Mouse (Mus musculus) hindbrain, embryonic 11.5 days (tissue): Measurements from ENCODE around the gene Obsl1. TPM values are rescaled to one million over a fixed set of nuclear protein-coding genes. Genes with fewer than 3 reads are reported as not detected.

Source experiments
- ATAC-seq: fragments of 200-750 bp; cut with Nextera tagmentation; 2 replicates; pipeline ENCODE4 v1.8.0; 2017; ENCODE audit warnings: mild to moderate bottlenecking, moderate TSS enrichment, moderate library complexity; ENCODE audit not compliant: low FRiP score
- DNase-seq: peaks from one replicate; pipeline ENCODE4 v3.0.0-alpha.2; 2015; ENCODE audit warnings: low spot score
- H3K27ac ChIP-seq: fragments of 300-500 bp; sonication (generic); 2 replicates; pipeline ENCODE4 v1.5.1; 2014; ENCODE audit warnings: mild to moderate bottlenecking, low read depth, low read length
- H3K27me3 ChIP-seq: fragments of 300-500 bp; sonication (generic); 2 replicates; pipeline ENCODE4 v1.6.1; 2014; ENCODE audit warnings: mild to moderate bottlenecking, low read length, moderate library complexity, mixed read lengths; ENCODE audit not compliant: control insufficient read depth, insufficient read depth
- H3K36me3 ChIP-seq: fragments of 300-500 bp; sonication (generic); 2 replicates; pipeline ENCODE4 v1.6.1; 2014; ENCODE audit warnings: mild to moderate bottlenecking, low read length, moderate library complexity, mixed read lengths; ENCODE audit not compliant: control insufficient read depth, insufficient read depth
- H3K4me1 ChIP-seq: fragments of 300-500 bp; sonication (generic); replicated peaks from 2 replicates; pipeline ENCODE4 v1.6.1; 2014; ENCODE audit warnings: low read length, mixed read lengths; ENCODE audit not compliant: control insufficient read depth, insufficient read depth
- H3K4me2 ChIP-seq: fragments of 300-500 bp; sonication (generic); replicated peaks from 2 replicates; pipeline ENCODE4 v1.6.1; 2014; ENCODE audit warnings: mild to moderate bottlenecking, low read depth, low read length
- H3K4me3 ChIP-seq: fragments of 300-500 bp; sonication (generic); 2 replicates; pipeline ENCODE4 v1.5.1; 2014; ENCODE audit warnings: low read depth, low read length
- H3K9ac ChIP-seq: fragments of 300-500 bp; sonication (generic); 2 replicates; pipeline ENCODE4 v1.6.1; 2014; ENCODE audit warnings: low read depth, low read length
- H3K9me3 ChIP-seq: fragments of 300-500 bp; sonication (generic); 2 replicates; pipeline ENCODE4 v1.6.1; 2016; ENCODE audit warnings: low read length; ENCODE audit not compliant: control insufficient read depth
- WGBS: fragments of 180-500 bp; shearing (Covaris S2); extraction: QIAGEN DNeasy Blood & Tissue Kit; methylation state at CpG from one replicate; pipeline ENCODE4 v1.1.7; 2014; 5-methylcytosine and 5-hydroxymethylcytosine counted together
- polyA plus RNA-seq: library from polyadenylated mRNA; unstranded; fragments of >200 nt; fragmentation: Nextera tagmentation; extraction: Ambion mirVana; gene quantifications from 2 replicates; pipeline ENCODE4 v1.2.1, GENCODE M21; 2014

The Obsl1 gene
- polyA plus RNA-seq, 1 experiment from 2014 or later = 34.0 TPM

DNA sequence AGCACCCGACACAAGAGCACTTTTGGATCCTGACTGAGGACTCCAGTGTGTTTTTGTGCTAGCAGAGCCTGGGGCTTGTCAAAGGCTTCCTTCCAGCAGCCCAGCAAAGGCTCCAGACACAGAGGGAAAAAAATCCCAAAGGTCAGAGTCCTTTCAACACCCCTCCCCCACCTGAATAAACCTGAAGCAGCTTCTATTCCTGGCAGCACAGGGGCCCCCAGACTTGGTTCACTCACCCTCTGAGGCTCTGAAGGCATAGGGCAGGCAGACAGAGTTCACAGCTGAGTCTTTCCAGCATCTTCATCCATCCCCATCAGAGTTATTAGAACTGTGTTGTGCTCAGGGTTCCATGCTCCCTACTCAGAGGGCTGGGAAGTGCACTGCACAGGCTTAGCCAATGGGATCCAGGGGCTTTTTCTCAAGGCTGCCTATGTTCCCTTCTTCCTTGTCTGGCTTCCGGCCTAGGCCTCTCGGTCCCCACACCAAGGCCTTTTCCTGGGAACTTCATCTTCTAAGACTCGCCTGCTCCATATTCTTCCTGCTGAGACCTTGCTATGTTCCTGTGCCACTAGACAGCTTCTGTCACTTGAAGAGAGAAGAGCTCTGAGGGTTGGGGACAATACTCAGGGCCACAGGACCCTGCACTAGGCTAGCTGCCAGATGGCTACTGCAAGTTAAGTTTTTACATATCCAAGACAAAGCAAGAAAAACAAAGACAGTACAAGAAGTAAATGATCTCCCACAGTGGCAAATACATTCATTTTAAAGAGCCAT, 5.4 kb upstream of the Obsl1 start:
- Histone ChIP-seq H3K27me3 (peaks cover 6% of the 10 kb centered on the region; the same call in 1 of the 2 replicates), H3K36me3 (no peaks in the 10 kb centered on the region), H3K9ac (no peak overlapping the region), H3K4me3 (no peak overlapping the region), H3K9me3 (no peaks in the 10 kb centered on the region), H3K4me2 (no peak overlapping the region), H3K27ac (no peak overlapping the region), H3K4me1 (no peaks in the 10 kb centered on the region)
- no peak for ATAC-seq
- 56% methylated on average over 4 of the region's 4 CpGs for WGBS
- no peak for DNase-seq

DNA sequence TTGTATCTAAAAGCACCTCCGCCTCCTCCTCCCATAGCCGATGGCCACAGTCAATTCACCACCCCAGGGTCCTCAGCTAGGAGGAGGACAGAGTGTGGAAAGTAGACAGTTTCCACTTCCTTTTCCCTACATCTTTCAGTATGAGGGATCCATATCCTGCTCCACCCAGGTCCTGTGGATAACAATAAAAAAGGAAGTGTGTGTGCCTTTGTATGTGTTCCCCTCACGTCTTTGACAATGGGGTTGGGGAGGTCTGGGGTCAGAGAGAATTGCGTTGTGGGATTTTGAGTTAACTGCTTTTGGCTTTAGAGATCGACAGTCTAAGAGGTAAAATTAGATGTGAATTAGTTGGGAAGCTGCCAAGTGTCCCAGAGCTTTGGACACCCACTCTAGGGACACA, 3.9 kb upstream of the Obsl1 start:
- Histone ChIP-seq H3K4me2 (no peak overlapping the region), H3K4me3 (no peak overlapping the region), H3K27me3 (peaks cover 7% of the 10 kb centered on the region), H3K9ac (no peak overlapping the region), H3K27ac (no peak overlapping the region), H3K4me1 (0 out of 2 replicates have a peak, but pooled peaks cover 2% of the 10 kb centered on the region), H3K9me3 (no peaks in the 10 kb centered on the region), H3K36me3 (no peaks in the 10 kb centered on the region)
- 83% methylated on average over 5 of the region's 5 CpGs for WGBS
- ATAC-seq (no peak), DNase-seq (no peak)

DNA sequence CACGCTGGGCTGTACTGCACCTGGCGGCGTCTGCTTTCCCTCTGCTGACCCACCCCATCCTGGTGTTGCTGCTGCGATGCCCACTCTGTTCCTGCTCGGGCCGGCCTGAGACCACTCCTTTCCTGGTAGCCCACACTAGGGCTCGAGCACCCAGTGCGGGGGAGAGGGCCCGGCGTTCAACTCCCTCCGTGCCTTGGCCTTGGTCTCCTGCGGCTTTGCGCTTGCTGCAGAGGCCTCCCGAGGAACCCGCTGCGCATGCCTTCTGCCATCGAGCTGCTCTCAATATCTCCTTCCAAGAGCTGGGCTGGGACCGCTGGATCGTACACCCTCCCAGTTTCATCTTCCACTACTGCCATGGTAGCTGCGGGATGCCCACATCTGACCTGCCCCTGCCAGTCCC, 3.3 kb upstream of the Obsl1 start:
- Histone ChIP-seq H3K4me3 (no peak overlapping the region), H3K27ac (no peak overlapping the region), H3K27me3 (peaks cover 10% of the 10 kb centered on the region), H3K4me2 (no peak overlapping the region), H3K9ac (no peak overlapping the region), H3K4me1 (0 out of 2 replicates have a peak, but pooled peaks cover 4% of the 10 kb centered on the region), H3K36me3 (no peaks in the 10 kb centered on the region), H3K9me3 (no peaks in the 10 kb centered on the region)
- DNase-seq = no peak
- 40% methylated on average over 20 of the region's 20 CpGs for WGBS
- no peak for ATAC-seq

DNA sequence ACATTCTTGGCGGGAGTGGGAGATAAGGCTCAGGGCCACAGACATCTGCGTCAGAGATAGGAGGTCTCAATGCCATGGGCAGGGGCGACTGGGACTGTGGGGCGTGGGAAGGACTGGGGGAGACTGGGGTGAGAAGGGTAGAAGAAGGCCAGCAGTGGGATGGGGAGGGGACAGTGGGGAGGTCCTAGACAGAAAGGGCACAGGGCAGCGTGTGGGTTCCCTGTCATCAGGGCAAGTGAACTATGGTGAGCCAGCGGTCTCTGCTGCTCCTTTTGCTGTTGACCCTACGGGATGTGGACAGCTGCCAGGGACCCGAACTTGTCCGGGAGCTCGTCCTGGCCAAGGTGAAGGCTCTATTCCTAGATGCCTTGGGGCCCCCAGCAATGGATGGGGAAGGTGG, 754 bp upstream of the Obsl1 start, which contains the start of gene Inha:
Gene Inha, plus strand, starts transcription at position 72 of the 400 bp plus-strand sequence.
- ATAC-seq (no peak), DNase-seq (no peak)
- Histone ChIP-seq H3K4me2 (peak within 1 kb of the TSS; percentile 95), H3K36me3 (no peaks in the 10 kb centered on the region), H3K4me3 (peak within 1 kb of the TSS; percentile 82), H3K27ac (peak within 1 kb of the TSS; percentile 76), H3K4me1 (0 out of 2 replicates have a peak, but pooled peaks cover 4% of the 10 kb centered on the region), H3K27me3 (peaks cover 13% of the 10 kb centered on the region), H3K9ac (peak within 1 kb of the TSS; percentile 83), H3K9me3 (no peaks in the 10 kb centered on the region)
- WGBS = 66% methylated on average over 10 of the region's 10 CpGs

GRCm38 (mm10) chr1:75505159-75505955, 895 bp downstream of the Obsl1 start:
- Histone ChIP-seq H3K4me3 (peak overlapping the region; percentile 82), H3K27me3 (peaks cover 13% of the 10 kb centered on the region), H3K27ac (peak overlapping the region; percentile 76), H3K4me1 (0 out of 2 replicates have a peak, but pooled peaks cover 4% of the 10 kb centered on the region), H3K9ac (peak overlapping the region; percentile 83), H3K4me2 (peak overlapping the region; percentile 95), H3K9me3 (no peaks in the 10 kb centered on the region), H3K36me3 (no peaks in the 10 kb centered on the region)
- ATAC-seq (peak; percentile 63), DNase-seq (peak; percentile 72)
- under 1% methylated on average over 81 of the region's 84 CpGs for WGBS

DNA sequence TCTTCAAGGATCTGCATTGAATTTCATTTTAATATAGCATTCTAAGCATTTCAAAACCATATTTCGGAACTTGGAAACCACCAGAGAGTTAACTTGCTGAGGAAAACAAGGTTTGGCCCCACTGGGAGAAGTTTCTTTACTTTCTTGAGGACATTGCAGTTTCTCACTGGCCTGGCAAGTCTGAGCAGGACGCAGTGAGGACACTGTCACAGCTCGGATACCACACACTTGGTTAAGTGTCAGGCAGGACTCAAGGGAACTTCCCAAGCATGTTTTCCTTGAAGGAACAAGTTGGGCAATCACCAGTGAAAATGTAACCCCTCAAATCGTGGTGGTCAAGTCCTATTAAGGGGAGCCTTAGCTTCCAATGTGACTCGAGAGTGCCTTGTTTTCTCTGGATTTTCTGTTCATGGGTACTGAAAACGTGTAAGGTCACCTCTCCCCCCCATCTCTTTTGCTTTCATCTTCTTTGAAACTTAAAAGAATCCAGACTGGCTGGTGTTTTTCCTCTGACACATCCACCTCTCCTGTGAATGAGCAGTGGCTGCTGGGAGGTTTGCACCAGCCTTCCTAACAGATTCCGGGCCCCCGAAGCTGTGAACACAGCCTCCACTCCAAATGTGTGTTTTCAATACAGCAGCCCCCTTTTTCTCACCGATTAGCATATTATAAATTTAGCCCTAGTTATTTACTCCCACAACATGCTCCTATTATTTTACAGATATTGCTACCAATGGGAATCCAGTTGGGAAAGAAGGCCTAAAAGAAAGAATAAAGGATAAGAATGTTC, 1.8 kb downstream of the Obsl1 start:
- Histone ChIP-seq H3K9ac (no peak overlapping the region; the same call in 1 of the 2 replicates), H3K4me2 (peak overlapping the region; percentile 95), H3K9me3 (no peaks in the 10 kb centered on the region), H3K36me3 (no peaks in the 10 kb centered on the region), H3K27ac (no peak overlapping the region), H3K4me3 (peak overlapping the region; percentile 82; the same call in 1 of the 2 replicates), H3K27me3 (peaks cover 12% of the 10 kb centered on the region), H3K4me1 (0 out of 2 replicates have a peak, but pooled peaks cover 4% of the 10 kb centered on the region)
- ATAC-seq (no peak), DNase-seq (no peak)
- WGBS = 65% methylated on average over 9 of the region's 9 CpGs

DNA sequence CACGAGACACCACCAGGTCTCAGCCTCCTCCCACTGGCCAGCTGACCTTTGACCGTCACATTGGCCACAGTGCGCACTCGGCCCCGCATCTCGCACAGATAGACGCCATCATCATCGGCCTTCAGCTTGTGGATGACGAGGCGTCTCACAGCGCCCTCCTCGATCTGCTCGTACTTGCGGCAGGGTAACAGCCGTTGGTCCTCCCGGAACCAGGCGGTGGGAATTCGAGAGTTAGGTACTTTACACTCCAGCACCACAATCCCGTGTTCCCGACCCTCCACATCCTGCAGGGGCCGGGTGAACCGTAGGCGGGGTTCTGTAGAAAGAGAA, 2.6 kb downstream of the Obsl1 start:
- Histone ChIP-seq H3K36me3 (no peaks in the 10 kb centered on the region), H3K27ac (no peak overlapping the region), H3K4me3 (no peak overlapping the region), H3K27me3 (peaks cover 6% of the 10 kb centered on the region), H3K9me3 (no peaks in the 10 kb centered on the region), H3K4me1 (0 out of 2 replicates have a peak, but pooled peaks cover 4% of the 10 kb centered on the region), H3K9ac (no peak overlapping the region), H3K4me2 (no peak overlapping the region)
- 72% methylated on average over 23 of the region's 23 CpGs for WGBS
- no peak for DNase-seq
- ATAC-seq = no peak

GRCm38 (mm10) chr1:75502945-75503650, 3.2 kb downstream of the Obsl1 start:
- no peak overlapping the region for H3K27ac ChIP-seq
- 84% methylated on average over 24 of the region's 25 CpGs for WGBS
- H3K27me3 ChIP-seq = peaks cover 6% of the 10 kb centered on the region
- 0 out of 2 replicates have a peak, but pooled peaks cover 4% of the 10 kb centered on the region for H3K4me1 ChIP-seq
- no peak overlapping the region for H3K4me2 ChIP-seq
- no peak overlapping the region for H3K9ac ChIP-seq
- H3K4me3 ChIP-seq = no peak overlapping the region
- H3K9me3 ChIP-seq = no peaks in the 10 kb centered on the region
- DNase-seq (no peak), ATAC-seq (no peak)
- H3K36me3 ChIP-seq = no peaks in the 10 kb centered on the region
